Mouse (Mus musculus) ES-E14 (cell line): Measurements from ENCODE around the gene Bad.

Experiments
- CHD2 ChIP-seq: IDR thresholded peaks from 2 replicates; pipeline ENCODE4 v1.6.1; 2014; ENCODE audit warnings: mild to moderate bottlenecking, low read depth, low read length, inconsistent platforms
- MAFK ChIP-seq: IDR thresholded peaks from 2 replicates; pipeline ENCODE4 v1.6.1; 2014; ENCODE audit warnings: mild to moderate bottlenecking, low read depth, low read length, inconsistent platforms; ENCODE audit not compliant: insufficient read depth
- ZC3H11A ChIP-seq: IDR thresholded peaks from 2 replicates; pipeline ENCODE4 v1.6.1; 2012; ENCODE audit warnings: low read depth, mild to moderate bottlenecking, inconsistent platforms, low read length, borderline replicate concordance
- ZNF384 ChIP-seq: IDR thresholded peaks from 2 replicates; pipeline ENCODE4 v1.6.1; 2012; ENCODE audit warnings: low read depth, low read length, inconsistent platforms

GRCm38 (mm10) chr19:6906199-6906598, 35.5 kb upstream of the Bad start:
- TF ChIP-seq ZC3H11A: no peak
- no peak for TF ChIP-seq MAFK
- TF ChIP-seq ZNF384: no peak
- no peak for TF ChIP-seq CHD2
